ENCODE assay signal across 9 mouse cellular contexts in the genomic region with DNA sequence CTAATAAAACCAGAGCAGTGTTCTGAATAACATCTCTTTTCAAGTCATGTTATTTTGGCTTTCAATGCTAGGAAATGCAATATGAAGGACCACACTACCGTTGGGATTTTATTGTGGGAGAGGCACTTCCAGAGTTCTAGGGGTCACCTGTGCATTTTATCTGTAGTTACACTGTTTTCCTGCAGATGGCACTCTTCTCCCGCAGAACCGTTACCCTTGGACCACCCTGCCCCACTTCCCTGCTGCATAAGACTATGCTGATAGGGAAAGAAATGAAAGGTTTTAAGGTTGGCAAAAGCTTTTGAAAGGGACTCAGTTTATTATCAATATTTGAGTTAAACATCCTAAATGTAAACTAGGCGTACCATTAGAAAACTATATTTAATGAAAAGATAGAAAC. TPM values are rescaled to one million over a fixed set of nuclear protein-coding genes. Genes with fewer than 3 reads are reported as not detected.
DNase-seq lines count a peak whose midpoint lies in the region; ATAC-seq and TF ChIP-seq lines count a peak whose summit lies in the region.
"Had no signal": no experiment of that assay in that cellular context is flagged by ENCODE, and none has a peak within 500 bp of the region (broad histone marks: within the 10 kb centered on the region; RNA-seq: fewer than 3 reads in every experiment).

No protein-coding gene starts in this region.

- H3K4me3 ChIP-seq in C2C12 (ENCODE audit: insufficient read depth, poor library complexity, severe bottlenecking): no peak overlapping the region
- no peak overlapping the region for H3K4me3 ChIP-seq in forebrain, embryonic 15.5 days
- H3K4me3 ChIP-seq in midbrain, embryonic 12.5 days: no peak overlapping the region
- H3K4me3 ChIP-seq: limb, embryonic 12.5 days had no signal

- 13% methylated on average over 4 of the region's 4 CpGs for WGBS in forebrain, embryonic 15.5 days
- 20% methylated on average over 4 of the region's 4 CpGs for WGBS in midbrain, embryonic 12.5 days

- no peak overlapping the region for H3K9ac ChIP-seq in forebrain, embryonic 15.5 days (replicated peaks)
- H3K9ac ChIP-seq in midbrain, embryonic 12.5 days (replicated peaks): no peak overlapping the region
- H3K9ac ChIP-seq: limb, embryonic 12.5 days had no signal

- no peak for TF ChIP-seq POLR2A in brain, embryonic 14.5 days (IDR thresholded peaks at IDR 0.05; ENCODE audit: borderline replicate concordance, extremely low read depth, insufficient read depth, insufficient read length, poor library complexity, severe bottlenecking)

- H3K27me3 ChIP-seq in C2C12 (ENCODE audit: control insufficient read depth, insufficient read depth, insufficient read length): no peaks in the 10 kb centered on the region
- no peaks in the 10 kb centered on the region for H3K27me3 ChIP-seq in forebrain, embryonic 15.5 days
- peaks cover 12% of the 10 kb centered on the region; the same call in 1 of the 2 replicates for H3K27me3 ChIP-seq in midbrain, embryonic 12.5 days

- H3K79me3 ChIP-seq in C2C12 (ENCODE audit: low read depth): no peaks in the 10 kb centered on the region

- peak; percentile 85 for ATAC-seq in forebrain, embryonic 15.5 days (replicated peaks)
- peak; percentile 76 for ATAC-seq in midbrain, embryonic 12.5 days (ENCODE audit: low FRiP score, low read depth)

- H3K36me3 ChIP-seq in C2C12 (ENCODE audit: control insufficient read depth, insufficient read depth): no peaks in the 10 kb centered on the region
- no peaks in the 10 kb centered on the region for H3K36me3 ChIP-seq in forebrain, embryonic 15.5 days
- no peaks in the 10 kb centered on the region for H3K36me3 ChIP-seq in midbrain, embryonic 12.5 days
- H3K36me3 ChIP-seq: limb, embryonic 12.5 days had no signal

- H3K4me1 ChIP-seq in forebrain, embryonic 15.5 days: 0 out of 2 replicates have a peak, but pooled peaks cover 2% of the 10 kb centered on the region
- no peaks in the 10 kb centered on the region for H3K4me1 ChIP-seq in midbrain, embryonic 12.5 days

- no peak overlapping the region for H3K4me2 ChIP-seq in forebrain, embryonic 15.5 days (replicated peaks)
- no peak overlapping the region for H3K4me2 ChIP-seq in midbrain, embryonic 12.5 days (replicated peaks)
- H3K4me2 ChIP-seq: limb, embryonic 12.5 days had no signal

- TF ChIP-seq CTCF in C2C12 (IDR thresholded peaks at IDR 0.05; ENCODE audit: control insufficient read depth, insufficient read depth, insufficient read length): peak; percentile 42
- peak; percentile 89 for TF ChIP-seq CTCF in brain, embryonic 14.5 days (IDR thresholded peaks at IDR 0.05; ENCODE audit: borderline replicate concordance, extremely low read depth, insufficient read depth, insufficient read length)

- H3K9me3 ChIP-seq in forebrain, embryonic 15.5 days: no peaks in the 10 kb centered on the region
- no peaks in the 10 kb centered on the region for H3K9me3 ChIP-seq in midbrain, embryonic 12.5 days
- H3K9me3 ChIP-seq: limb, embryonic 12.5 days had no signal

- no peak overlapping the region for H3K27ac ChIP-seq in forebrain, embryonic 15.5 days (replicated peaks)
- H3K27ac ChIP-seq in midbrain, embryonic 12.5 days (replicated peaks): no peak overlapping the region
- H3K27ac ChIP-seq: limb, embryonic 12.5 days had no signal

- H3K79me2 ChIP-seq in C2C12 (ENCODE audit: control insufficient read depth, insufficient read depth): no peaks in the 10 kb centered on the region

- DNase-seq in heart, adult 18-20 months: peak; percentile 6 to 47
- no peak for DNase-seq in heart, adult 11 months
- DNase-seq in brain, embryonic 14.5 days (ENCODE audit: low read depth): peak; percentile 79
- peak; percentile 20 to 37 for DNase-seq in kidney, postnatal 36 days
- peak; percentile 52 for DNase-seq in thymus, postnatal 0 days (ENCODE audit: low spot score)

- H3ac ChIP-seq in C2C12 (ENCODE audit: control insufficient read depth, insufficient read length, low read depth): no peak overlapping the region

TF ChIP-seq in C2C12, 6 proteins besides CTCF, POLR2A, EP300 and RAD21:
- TF ChIP-seq MYOG (IDR thresholded peaks at IDR 0.05; ENCODE audit: control insufficient read depth, extremely low read depth, insufficient read length): no peak
- no peak for TF ChIP-seq CEBPB (IDR thresholded peaks at IDR 0.05; ENCODE audit: low read depth)
- no peak for TF ChIP-seq MYOD1 (IDR thresholded peaks at IDR 0.05; ENCODE audit: control insufficient read depth, insufficient read length, low read depth)
- no peak for TF ChIP-seq USF1 (IDR thresholded peaks at IDR 0.05; ENCODE audit: low read depth)
- TF ChIP-seq MAX (IDR thresholded peaks at IDR 0.05): no peak
- TF ChIP-seq FOSL1 (IDR thresholded peaks at IDR 0.05; ENCODE audit: insufficient read depth, low read length, poor library complexity, severe bottlenecking): no peak
TF ChIP-seq in C2C12: peak in this region for 0.

RNA-seq across cellular contexts. Expression of gene Paqr3, which starts 14.6 kb away (rescaled TPM):
- 1 to 10 TPM; 3.0 to 3.5 TPM for total RNA-seq in heart, adult 18-20 months (2021)
- 3.6 TPM for polyA plus RNA-seq in C2C12 (2012; fragmentation: generic; extraction: Trizol)
- polyA plus RNA-seq in brain, embryonic 14.5 days (2012; rRNA removed): 31.9 and 33.9 TPM in 2 replicates
- 21.7 and 22.1 TPM in 2 replicates for polyA plus RNA-seq in forebrain, embryonic 15.5 days (2015; fragmentation: Nextera tagmentation; extraction: Ambion mirVana)
- 17.9 and 20.0 TPM in 2 replicates for polyA plus RNA-seq in midbrain, embryonic 12.5 days (2016; fragmentation: Nextera tagmentation; extraction: Ambion mirVana)
- polyA plus RNA-seq in thymus, postnatal 0 days (2015; fragmentation: Nextera tagmentation; extraction: Ambion mirVana): 0.86 and 1.0 TPM in 2 replicates
